Mouse (Mus musculus): ENCODE data around the gene C1qtnf4.

Gene C1qtnf4

DNA sequence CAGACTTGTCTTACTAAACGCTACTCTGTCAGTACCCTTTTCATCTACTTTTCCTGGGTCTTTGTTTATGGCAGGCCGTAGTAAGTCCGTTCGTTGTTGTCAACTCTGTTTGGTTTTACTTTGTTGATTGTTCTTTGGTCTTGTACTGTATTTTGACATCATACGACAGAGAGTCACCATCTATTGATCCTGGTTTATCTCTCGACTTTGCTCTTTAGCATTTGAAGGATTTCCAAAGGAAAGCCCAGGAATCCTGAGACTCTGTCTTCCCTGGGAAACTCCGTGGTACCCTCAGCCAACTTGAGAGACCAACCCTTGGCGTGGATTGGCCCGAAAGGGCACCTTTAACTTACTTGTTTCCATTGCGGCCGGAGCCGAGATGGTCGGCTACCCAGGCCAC, 42.9 kb downstream of the C1qtnf4 start:
- CTCF ChIA-PET: no interaction called here

- CTCF ChIA-PET: no interaction called here
These were observed 46.2 kb downstream of the C1qtnf4 start for GRCm38 (mm10) chr2:90931829-90932228.

- CTCF ChIA-PET: no interaction called here
These were observed 46.6 kb downstream of the C1qtnf4 start for GRCm38 (mm10) chr2:90932273-90932672.

DNA sequence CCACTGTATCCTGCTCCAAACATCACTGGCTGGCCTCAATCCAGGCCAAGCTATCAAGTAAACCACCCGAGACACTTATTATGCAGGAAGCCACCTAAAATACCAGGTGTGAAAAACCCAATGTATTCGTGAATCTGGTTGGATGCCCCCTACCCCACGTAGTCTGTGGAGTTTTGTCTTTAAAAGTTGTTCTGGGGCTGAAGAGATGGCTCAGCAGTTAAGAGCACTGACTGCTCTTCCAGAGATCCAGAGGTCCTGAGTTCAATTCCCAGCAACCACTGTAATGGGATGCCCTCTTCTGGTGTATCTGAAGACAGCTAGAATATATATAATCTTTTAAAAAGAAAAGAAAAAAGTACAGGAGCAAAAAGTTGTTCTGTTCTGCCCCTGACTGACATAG, 52.7 kb downstream of the C1qtnf4 start:
- CTCF ChIA-PET: interaction anchor here (0.5 to 0.6 kb wide), 2 partner anchors 10 to 199 kb away, joined by 3 to 5 read pairs; no protein-coding TSS in a partner anchor

GRCm38 (mm10) chr2:90939750-90940149, 54.1 kb downstream of the C1qtnf4 start:
- CTCF ChIA-PET: interaction anchor here (0.7 to 1.0 kb wide), 2 partner anchors 14 to 115 kb away, joined by 3 read pairs; no protein-coding TSS in a partner anchor
